Mouse (Mus musculus): ENCODE results near the gene Upk3b.

DNA sequence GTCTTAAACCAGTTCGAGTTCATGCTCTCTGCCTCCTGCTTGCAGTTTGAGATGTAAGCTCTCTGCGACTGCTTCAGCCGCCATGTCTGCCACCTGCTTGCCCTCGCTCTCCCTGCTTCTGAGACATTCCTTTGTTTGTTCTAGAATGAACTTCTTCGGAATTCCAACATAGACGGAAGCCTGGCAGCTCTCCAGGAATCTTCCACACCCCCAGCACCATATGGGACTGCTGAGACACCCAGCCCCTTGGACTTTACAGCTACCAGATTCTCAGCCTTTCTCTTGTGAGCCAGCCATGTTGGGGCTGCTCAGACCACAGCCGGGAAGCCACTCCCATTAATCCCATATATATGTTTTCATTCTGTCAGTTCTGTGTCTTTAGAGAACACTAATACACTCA, 38.0 kb downstream of the Upk3b start:
- no peak for TF ChIP-seq CTCF (IDR thresholded peaks at IDR 0.05; ENCODE audit: low read depth)
- TF ChIP-seq EP300 (IDR thresholded peaks at IDR 0.05; ENCODE audit: low read depth), result no peak
